Mouse (Mus musculus) ovary, adult 10 weeks (tissue): ENCODE measurements around the gene Prrt1. TPM values are rescaled to one million over a fixed set of nuclear protein-coding genes. Genes with fewer than 3 reads are reported as not detected.

Experiments used
- polyA plus RNA-seq: library from polyadenylated mRNA; stranded (reverse); fragments of 350-450 nt; fragmentation: Illumina TruSeq; extraction: RNeasy Lipid Tissue Mini Kit (QIAGEN cat#74804); gene quantifications from one replicate; pipeline ENCODE4 v1.2.3, GENCODE M21; 2014

Gene Prrt1
- 1.5 TPM for polyA plus RNA-seq

DNA sequence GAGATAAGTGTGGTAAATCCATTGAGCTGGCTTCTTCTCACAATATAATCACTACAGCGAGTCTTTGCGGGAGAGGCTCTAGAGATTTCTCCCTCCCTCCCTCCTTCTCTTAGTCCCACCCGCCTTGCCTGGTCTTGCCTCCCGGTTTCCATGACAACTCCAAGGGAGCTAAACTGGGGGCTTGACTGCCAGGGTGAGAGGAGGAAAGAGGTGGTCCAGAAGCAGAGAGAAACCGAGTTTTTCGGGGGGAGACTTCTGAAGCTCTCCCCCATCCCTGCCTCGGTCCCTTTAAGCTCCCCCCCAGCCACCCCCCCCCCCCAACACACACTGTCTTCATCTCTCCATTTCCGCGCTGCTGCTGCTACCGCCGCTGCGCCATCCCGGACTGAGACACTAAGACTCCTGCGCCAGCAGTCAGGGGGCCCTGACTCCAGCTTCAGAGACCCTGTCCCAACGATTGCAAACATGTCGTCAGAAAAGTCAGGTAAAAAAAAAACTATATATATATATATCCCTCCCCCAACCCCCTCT lies at the start of gene Prrt1:
TSS of gene Prrt1 (plus strand) at position 313 of the 531 bp plus-strand sequence.

GRCm38 (mm10) chr17:34589681-34590101 lies 39.6 kb upstream of the Prrt1 start, which contains the start of gene Gpsm3:
Gene Gpsm3, plus strand, starts transcription at chr17:34589806.

DNA sequence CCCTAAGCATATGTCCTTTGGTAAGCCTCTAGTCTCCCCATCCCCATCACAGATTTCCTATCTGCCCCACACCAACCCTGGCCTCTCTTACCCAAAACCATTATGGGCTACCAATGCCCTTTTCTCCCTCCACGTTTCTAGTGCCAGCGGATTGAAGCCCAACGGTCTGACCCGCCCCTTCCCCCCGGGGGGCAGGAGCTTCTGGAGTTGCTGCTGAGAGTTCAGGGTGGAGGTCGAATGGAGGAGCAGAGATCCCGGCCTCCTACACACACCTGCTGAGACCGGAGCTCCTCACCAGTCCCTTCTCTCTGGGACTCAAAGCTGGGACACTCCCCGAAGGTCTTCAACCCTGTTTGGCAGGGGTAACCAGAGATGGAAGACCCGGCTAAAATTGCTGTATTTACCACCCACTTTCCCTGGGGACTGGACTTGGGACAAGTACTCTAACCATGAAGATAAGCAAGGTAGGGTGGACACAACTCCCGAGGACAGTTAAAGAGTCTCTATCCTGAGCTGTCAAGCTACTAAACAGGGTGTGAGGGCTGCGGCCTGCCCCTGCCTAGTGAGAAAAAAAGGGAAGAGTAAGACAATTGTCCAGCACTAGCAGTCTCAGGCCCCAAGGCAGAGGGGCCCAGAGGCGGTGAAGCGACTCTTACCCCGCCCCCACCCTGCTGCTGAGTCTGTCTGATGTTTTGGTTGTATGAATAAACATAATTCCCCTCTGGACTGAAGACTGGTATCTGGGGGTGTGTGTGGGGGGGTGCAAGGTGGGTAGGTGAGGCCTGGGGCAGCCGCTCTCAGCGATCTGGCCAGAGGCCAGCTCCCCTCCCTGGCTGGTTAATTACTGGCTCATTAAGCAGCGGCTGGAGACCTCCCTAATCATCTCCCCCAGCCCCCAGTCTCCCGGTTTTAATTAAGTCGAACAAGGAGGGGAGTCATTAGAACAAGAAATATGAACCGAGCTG lies 38.0 kb upstream of the Prrt1 start, which contains the start of gene Pbx2:
TSS of gene Pbx2 (plus strand) at position 238 of the 965 bp plus-strand sequence.

GRCm38 (mm10) chr17:34597566-34598095 lies 31.7 kb upstream of the Prrt1 start, which contains the start of gene Ager:
Gene Ager, plus strand, starts transcription at chr17:34597862.

DNA sequence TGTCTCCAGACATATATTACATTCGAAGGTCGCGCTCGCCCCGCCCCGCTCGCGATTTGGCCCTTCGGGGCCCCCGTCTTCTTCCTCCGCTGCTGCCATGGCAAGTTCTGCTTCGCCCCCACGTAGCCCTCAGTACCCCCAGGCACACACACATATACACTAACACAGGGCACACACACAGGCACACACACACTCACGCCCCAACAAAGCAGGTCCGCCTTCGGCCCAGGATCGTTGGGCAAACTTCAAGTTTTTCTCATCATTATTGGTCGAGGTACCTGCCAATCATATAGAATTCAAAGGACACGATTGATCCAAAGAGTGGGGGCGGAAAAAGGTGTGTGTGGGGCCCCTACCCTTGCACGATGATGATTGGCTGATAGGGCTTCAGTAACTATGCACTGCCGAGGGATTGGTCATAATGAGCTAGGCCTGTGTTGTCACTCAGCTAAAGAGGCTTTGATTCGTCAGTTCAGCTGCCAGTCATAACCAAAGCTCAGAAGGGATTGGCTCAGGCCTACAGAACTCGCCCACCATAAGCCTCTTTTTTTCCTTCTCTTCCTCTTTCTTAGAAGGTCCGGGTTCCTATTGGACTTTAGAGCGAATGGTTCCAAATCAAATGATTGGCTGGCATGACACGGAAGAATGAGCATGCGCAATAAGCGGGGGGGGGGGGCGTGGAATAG lies 25.8 kb upstream of the Prrt1 start, which contains the start of gene Rnf5:
TSS of gene Rnf5 (minus strand) at position 316 of the 686 bp plus-strand sequence.

GRCm38 (mm10) chr17:34604061-34604508 lies 25.2 kb upstream of the Prrt1 start, which contains the start of gene Agpat1:
Gene Agpat1, plus strand, starts transcription at chr17:34604262.

GRCm38 (mm10) chr17:34615871-34616270 lies 13.5 kb upstream of the Prrt1 start, which contains the start of gene Egfl8:
Gene Egfl8, minus strand, starts transcription at chr17:34615971.

DNA sequence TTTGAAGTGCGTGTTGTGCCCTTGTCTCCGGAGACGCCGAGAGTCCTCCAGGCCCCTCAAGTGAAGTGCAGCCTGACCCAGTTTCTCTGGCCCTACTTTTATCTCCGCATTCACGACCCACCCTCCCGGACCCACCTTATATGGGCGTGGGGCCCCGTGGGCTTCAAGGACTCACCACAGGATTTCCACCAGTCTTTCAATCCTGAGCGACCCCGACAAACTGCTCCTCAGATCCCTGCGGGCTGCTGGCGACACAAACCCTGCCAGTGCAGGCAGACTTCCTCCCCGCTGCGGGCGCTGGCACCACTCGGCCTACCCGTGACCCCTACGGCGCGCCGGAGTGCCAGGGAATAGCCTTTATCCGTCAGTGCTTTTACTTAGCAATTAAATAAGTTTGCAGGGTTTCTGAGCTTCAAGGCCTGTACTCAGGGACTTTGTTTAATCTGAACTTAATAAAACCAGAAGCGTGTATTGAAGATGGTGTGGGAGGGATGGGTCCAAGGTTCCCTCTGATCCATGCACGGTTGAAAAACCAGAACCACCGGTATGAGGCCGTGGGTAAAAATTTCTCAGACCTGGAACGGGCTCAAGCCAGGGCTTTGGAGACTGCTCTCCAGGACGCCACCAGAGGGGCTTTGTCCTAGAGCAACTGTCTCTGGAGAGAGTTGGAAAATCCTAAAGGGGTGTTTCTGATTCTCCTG lies 1.2 kb upstream of the Prrt1 start, which contains the start of gene Ppt2:
TSS of gene Ppt2 (minus strand) at position 568 of the 701 bp plus-strand sequence.

DNA sequence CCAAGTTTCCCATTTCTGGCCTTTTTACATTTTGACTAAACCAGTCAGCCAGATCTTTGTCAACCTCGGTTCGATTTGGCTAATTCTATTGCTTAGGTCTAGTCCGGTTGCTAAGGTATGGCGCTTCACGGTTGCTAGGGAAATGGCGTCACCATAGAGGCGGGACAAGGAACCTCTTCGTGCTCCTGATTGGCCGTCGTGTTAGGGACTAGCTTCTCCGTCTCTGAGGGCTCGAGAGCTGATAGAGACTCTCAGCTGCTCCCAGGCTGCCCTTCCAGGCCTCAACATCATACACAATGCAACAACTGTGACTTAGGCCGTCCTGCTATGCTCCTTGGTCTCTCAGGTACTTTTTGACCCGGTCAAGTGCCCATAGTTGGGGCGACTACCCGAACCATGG lies 15.3 kb downstream of the Prrt1 start, which contains the start of gene Fkbpl:
TSS of gene Fkbpl (plus strand) at position 157 of the 400 bp plus-strand sequence.

DNA sequence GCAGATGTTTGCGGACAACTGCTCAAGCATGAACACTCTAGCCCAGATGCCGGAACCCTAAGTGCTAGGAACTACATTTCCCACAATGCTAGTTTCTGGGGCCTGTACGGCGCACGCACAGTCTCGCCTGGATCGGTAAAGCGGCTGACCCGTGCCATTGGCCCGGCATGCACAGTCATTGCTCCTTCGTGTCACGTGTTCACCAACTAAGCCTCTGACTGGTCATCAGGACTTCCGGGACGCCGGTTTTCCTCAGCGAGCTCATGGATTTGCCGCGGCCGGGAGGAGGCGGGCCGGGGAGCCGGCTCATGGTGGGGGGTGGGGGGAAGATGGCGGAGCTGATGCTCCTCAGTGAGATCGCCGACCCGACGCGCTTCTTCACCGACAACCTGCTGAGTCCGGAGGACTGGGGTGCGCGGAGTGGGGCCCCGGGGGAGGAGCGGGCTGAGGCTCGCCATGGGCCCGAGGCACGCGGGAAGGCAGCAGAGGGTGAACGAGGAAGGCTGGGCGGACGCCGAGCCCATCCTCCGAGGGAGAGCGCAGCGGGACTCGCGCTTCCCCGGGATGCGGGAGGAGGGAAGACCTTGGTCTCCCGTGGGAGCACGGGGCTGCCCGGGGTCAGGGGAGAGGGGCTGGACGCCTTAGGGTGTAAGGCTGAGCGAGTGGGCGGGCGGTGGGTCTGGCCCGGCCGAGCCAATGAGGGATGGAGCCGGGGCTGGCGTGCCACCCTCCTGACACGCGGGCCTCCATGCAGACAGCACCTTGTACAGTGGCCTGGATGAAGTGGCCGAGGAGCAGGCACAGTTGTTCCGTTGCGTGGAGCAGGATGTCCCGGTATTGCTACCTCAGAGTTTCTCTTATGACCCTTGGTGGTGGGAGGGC lies 17.8 kb downstream of the Prrt1 start, which contains the start of gene Atf6b:
TSS of gene Atf6b (plus strand) at position 241 of the 882 bp plus-strand sequence.

GRCm38 (mm10) chr17:34670235-34670634 lies 40.9 kb downstream of the Prrt1 start, which contains the start of gene Tnxb:
Gene Tnxb, plus strand, starts transcription at chr17:34670535.

Other genes with a start within 250 kb of the Prrt1 start
- gene BC051142, start 230.7 kb upstream of the Prrt1 start, polyA plus RNA-seq, result 1.8 TPM
- gene Btnl4, start 152.2 kb upstream of the Prrt1 start, polyA plus RNA-seq, result not detected
- not detected for gene Btnl6, start 112.2 kb upstream of the Prrt1 start, polyA plus RNA-seq
- gene Notch4, start 65.3 kb upstream of the Prrt1 start, polyA plus RNA-seq, result 0.40 TPM
- 1.7 TPM for gene Gpsm3, start 39.7 kb upstream of the Prrt1 start, polyA plus RNA-seq
- 26.5 TPM for gene Pbx2, start 38.3 kb upstream of the Prrt1 start, polyA plus RNA-seq
- gene Ager, start 31.7 kb upstream of the Prrt1 start, polyA plus RNA-seq, result not detected
- gene Rnf5, start 25.8 kb upstream of the Prrt1 start, polyA plus RNA-seq, result 35.5 TPM
- 1.9 TPM for gene Agpat1, start 25.3 kb upstream of the Prrt1 start, polyA plus RNA-seq
- 0.66 TPM for gene Egfl8, start 13.6 kb upstream of the Prrt1 start, polyA plus RNA-seq
- 3.4 TPM for gene Ppt2, start 1.0 kb upstream of the Prrt1 start, polyA plus RNA-seq
- gene Fkbpl, start 15.2 kb downstream of the Prrt1 start, polyA plus RNA-seq, result 9.4 TPM
- gene Atf6b, start 17.6 kb downstream of the Prrt1 start, polyA plus RNA-seq, result 2.5 TPM
- 0.06 TPM for gene Tnxb, start 41.0 kb downstream of the Prrt1 start, polyA plus RNA-seq
- 1.7 TPM for gene C4b, start 114.3 kb downstream of the Prrt1 start, polyA plus RNA-seq
- gene Cyp21a1, start 175.0 kb downstream of the Prrt1 start, polyA plus RNA-seq, result not detected
- 4.4 TPM for gene Stk19, start 207.4 kb downstream of the Prrt1 start, polyA plus RNA-seq
- gene Dxo, start 207.5 kb downstream of the Prrt1 start, polyA plus RNA-seq, result 1.9 TPM
- gene Skiv2l, start 220.7 kb downstream of the Prrt1 start, polyA plus RNA-seq, result 2.9 TPM
- 1.8 TPM for gene Nelfe, start 220.9 kb downstream of the Prrt1 start, polyA plus RNA-seq
- gene Cfb, start 233.0 kb downstream of the Prrt1 start, polyA plus RNA-seq, result not detected
- 10.8 TPM for gene Zbtb12, start 249.9 kb downstream of the Prrt1 start, polyA plus RNA-seq